12 mouse cellular contexts compared by ENCODE assay signal in the genomic region with DNA sequence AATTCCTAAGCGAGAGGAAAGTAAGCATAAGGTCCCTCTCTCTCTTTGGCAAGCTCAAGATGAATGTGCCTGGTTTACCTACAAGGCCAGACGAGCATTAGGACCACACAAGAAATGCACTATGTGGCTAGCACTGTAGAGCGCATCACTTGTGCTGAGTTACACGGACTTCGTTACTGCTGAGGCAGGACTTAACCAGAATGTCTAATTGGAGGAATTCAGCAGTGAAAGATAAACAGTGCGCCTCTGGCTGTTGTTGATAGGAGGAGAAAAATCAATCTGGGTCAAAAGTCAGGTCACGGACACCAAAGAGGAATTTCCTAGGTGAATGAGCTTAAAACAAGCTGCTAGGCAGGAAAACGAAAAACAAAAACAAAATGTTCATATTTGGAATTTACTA.
"Had no signal": no experiment of that assay in that cellular context is flagged by ENCODE, and none has a peak within 500 bp of the region (broad histone marks: within the 10 kb centered on the region; RNA-seq: fewer than 3 reads in every experiment).

No protein-coding gene starts in this region.

- ATAC-seq: midbrain, embryonic 16.5 days had no signal

- H3K4me2 ChIP-seq: kidney, embryonic 15.5 days; limb, embryonic 15.5 days; midbrain, embryonic 12.5 days; neural tube, embryonic 13.5 days had no signal

- H3K36me3 ChIP-seq: kidney, embryonic 15.5 days; limb, embryonic 15.5 days; midbrain, embryonic 12.5 days; neural tube, embryonic 13.5 days had no signal

- H3K27me3 ChIP-seq: kidney, embryonic 15.5 days; limb, embryonic 15.5 days; midbrain, embryonic 12.5 days; neural tube, embryonic 13.5 days had no signal

- H3K9me3 ChIP-seq: kidney, embryonic 15.5 days; limb, embryonic 15.5 days; midbrain, embryonic 12.5 days; neural tube, embryonic 13.5 days had no signal

- H3K4me1 ChIP-seq: kidney, embryonic 15.5 days; limb, embryonic 15.5 days; midbrain, embryonic 12.5 days; neural tube, embryonic 13.5 days had no signal

- H3K4me3 ChIP-seq: kidney, embryonic 15.5 days; left cerebral cortex, adult 2 months; limb, embryonic 15.5 days; midbrain, embryonic 12.5 days; neural tube, embryonic 13.5 days had no signal

- H3K9ac ChIP-seq: kidney, embryonic 15.5 days; limb, embryonic 15.5 days; midbrain, embryonic 12.5 days; neural tube, embryonic 13.5 days had no signal

- DNase-seq: kidney, adult 2 months; kidney, postnatal 25 days; retina, postnatal 1 day; right cerebral cortex, postnatal 4 days; spleen, adult 18-20 months; thymus, postnatal 36 days had no signal

- H3K27ac ChIP-seq: kidney, embryonic 15.5 days; left cerebral cortex, adult 2 months; limb, embryonic 15.5 days; midbrain, embryonic 12.5 days; neural tube, embryonic 13.5 days had no signal
